Mouse (Mus musculus) lung, postnatal 4 days (tissue): ENCODE measurements around the gene Zic2.

Experiments used
- DNase-seq, 2 experiments: peaks; one replicate each; pipeline ENCODE4 v3.0.0; 2021

The Zic2 gene

GRCm38 (mm10) chr14:122477971-122478573 is 2.8 kb downstream of the Zic2 start:
- no peak for DNase-seq

DNA sequence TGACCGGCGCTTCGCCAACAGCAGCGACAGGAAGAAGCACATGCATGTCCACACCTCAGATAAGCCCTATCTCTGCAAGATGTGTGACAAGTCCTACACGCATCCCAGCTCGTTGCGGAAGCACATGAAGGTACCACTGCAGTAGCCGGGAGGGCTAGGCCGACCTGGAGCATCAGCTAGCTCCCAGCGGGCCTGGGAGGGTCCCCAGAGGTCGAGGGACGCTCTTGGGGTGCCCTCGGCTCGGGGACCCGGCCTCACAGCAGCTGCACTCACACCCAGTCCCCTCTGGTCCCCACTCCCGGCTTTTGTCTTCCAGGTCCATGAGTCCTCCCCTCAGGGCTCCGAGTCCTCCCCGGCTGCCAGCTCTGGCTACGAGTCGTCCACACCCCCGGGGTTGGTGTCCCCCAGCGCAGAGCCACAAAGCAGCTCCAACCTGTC is 3.4 kb downstream of the Zic2 start:
- no peak for DNase-seq

DNA sequence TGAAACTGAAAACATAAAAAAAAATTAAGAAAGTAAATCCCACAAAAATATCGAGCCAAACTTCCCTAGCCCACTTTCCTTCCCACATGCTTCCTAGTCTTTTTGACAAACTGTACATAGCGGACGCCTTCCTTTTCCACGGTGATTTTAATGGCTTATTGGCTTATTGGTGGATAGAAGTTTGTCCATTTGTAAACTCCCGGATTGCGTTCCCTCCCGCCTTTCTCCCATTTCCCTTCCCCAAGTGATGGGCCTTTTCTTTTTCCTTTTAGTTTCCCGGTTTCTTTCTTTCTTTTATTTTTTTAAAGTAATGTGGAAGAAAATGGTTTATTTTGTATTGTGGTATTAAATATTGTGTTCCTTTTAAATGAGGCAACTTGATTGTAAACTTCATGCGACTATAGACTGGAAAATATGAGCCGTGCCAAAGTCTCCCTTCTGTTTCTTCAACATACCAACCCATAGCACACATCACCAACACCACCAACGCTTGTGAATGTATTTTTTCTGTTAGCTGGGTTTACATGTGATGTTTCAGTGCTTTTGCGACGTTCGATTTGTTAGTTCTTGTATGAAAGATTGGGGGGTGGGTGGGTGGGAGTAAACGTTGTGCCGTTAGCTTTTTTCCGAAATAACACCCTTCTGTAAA is 4.3 kb downstream of the Zic2 start:
- no peak for DNase-seq

GRCm38 (mm10) chr14:122480355-122480754 is 5.1 kb downstream of the Zic2 start:
- no peak for DNase-seq

DNA sequence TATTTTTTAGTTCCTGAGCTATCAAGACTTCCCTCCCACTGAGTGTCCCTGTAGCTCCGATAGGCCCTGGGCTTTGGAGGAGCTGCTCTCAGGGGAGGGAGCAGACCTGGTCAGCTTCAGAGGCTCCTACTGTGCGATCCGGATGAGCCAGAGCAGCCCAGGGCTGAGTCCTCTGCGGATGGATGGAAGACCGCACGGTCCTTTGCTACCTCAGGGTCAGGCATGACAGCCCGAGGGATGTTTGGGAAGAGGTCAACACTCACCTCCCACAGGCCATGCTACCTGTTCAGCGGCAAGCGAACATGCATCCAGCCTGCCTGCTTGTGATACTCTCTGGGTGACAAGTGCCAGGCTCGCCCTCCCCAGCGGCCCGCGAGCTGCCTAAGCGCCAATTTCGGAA is 5.9 kb downstream of the Zic2 start:
- no peak for DNase-seq

GRCm38 (mm10) chr14:122482081-122483023 is 7.1 kb downstream of the Zic2 start:
- no peak for DNase-seq

DNA sequence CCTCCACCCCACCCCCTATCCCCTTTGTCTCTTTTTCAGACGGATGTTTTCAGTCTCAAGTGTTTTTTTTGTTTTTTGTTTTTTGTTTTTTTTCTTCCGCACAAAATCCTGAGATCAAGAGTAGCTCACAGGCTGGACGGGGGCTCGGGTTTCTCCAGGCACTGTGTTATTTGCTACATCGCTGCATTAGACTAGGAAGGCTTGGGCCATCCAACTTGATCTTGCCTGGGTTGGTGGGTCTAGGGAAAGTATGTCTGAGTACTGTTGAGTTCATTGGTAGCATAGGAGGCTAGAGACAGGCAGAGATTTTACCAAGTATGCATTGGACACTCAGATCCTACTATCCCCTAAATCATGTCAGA is 7.8 kb downstream of the Zic2 start:
- DNase-seq, result no peak

DNA sequence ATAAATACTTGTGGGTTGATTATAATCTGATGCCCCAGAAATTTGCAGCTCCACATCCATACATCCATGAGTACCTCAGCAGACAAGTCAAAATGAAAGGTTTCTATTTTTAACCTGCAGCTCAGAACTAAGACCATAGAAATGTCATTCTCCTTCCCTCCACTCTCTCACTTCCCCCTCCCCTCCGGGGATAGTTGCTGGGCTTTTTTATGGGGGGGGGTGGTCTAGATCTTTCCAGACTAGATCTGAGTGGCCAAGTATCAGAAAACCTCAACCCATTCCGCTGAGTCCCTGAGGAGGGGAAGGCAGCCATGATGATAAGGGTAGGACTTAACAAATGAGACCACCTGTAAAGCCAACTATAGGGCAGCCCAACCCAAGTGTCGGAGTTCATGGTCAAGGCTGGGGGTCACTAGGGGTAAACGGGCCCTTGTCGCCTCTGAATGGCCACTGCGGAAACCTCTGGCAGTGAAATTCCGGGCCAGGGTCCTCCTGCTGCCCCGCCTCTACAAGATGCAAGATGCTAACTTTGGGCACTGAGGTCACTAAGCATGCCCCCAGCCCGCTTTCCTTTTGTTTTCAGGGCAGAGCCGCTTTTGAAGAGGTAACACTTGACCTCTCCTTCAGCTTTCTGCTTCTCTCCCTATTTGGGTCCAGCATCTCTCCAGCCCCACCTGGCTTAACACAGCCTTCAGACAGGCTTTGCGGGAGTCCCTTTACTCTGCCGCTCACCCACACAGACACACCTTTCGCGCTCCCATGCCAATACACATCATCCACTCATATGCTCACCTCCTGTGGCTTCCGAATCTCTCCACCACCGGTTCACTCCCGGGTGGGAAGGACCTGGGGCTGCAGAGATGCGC is 8.6 kb downstream of the Zic2 start:
- no peak for DNase-seq

- no peak for DNase-seq
Observed at GRCm38 (mm10) chr14:122484458-122484843, 9.2 kb downstream of the Zic2 start.

- no peak for DNase-seq
Observed at GRCm38 (mm10) chr14:122484844-122485551, 9.8 kb downstream of the Zic2 start.

- no peak for DNase-seq
Observed at GRCm38 (mm10) chr14:122485635-122486181, 10.5 kb downstream of the Zic2 start.

GRCm38 (mm10) chr14:122486611-122487010 is 11.4 kb downstream of the Zic2 start:
- no peak for DNase-seq

DNA sequence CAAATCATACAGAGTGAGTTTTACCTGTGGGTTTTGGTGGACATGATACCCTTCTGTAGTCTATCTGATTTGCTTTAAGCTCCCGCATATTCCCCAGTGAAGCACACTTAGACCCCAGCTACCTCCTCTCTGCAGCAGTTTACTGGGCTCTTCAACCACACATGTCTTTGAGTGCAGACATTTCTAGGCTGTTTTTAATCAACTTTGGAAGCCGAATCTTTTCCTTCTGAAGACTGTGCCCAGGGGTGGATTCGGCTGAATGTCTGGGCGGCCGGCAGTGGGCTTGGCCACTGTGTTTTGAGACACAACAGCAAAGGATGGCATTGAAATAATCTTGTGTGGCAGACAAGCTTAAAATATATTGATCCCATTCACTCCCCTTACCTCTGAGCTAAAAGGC is 12.1 kb downstream of the Zic2 start:
- DNase-seq, result no peak

DNA sequence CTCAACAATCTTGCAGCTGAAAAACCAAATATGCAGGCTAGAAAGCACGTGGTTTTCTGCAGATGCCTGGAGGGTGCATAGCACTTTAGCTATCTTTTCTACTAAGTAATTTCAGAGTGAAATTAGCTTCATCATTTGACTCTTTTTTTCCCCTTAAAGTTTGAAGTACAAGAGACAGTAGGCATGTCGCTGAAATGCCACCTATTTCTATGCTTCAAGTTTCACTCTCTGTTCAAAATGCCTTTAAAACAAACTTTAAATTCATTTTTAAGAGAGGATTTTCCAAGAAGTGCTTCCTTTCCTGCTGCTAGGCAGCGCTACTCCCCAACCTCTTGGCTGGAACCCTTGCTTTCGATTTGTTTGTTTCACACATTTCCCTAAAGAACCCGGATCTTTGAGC is 13.8 kb downstream of the Zic2 start:
- DNase-seq, result no peak

GRCm38 (mm10) chr14:122489686-122490414 is 14.6 kb downstream of the Zic2 start:
- no peak for DNase-seq

DNA sequence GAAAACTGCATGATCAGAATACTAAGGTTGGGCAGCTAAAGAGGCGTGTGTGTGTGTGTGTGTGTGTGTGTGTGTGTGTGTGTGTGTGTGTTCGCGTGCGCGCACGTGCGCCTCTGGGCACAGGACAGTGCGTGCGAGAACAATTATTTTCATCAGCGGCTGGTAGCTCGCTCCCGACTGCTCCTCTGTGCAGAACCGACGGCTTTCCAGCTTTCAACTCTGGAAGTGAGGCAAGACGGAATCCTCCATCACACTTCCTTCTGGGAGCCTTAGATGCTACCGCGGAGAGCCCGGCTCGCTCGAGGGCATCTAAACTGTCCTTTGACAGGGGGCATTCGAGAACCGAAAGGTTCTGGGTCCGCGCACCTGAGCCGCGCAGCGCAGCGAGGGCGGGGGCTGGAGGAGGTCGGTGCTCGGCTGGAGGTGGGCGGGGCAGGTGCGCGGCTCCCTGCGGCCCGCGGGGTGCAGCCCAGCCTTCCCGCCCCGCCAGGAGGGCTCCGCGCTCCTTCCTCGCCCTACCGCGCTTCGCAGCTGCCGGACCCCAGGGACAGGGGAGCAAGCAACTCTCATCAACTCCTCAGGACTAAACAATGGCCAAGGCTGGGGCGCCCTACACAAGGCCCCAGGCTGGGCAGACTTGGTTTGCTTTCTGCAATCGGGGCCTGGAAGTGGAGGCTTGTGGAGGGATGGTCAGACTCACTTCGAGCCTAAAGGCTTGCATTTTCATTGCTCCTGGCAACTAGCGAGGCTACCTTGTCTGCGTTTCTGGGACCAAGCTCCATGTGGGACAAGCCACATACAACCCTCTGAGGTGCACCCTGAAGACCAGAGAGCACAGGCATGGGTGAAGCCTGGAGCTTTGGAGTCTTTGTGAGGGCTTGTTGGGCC is 15.4 kb downstream of the Zic2 start, which contains the start of gene Gm10837:
Gm10837 (plus strand) TSS at position 146 of the 888 bp plus-strand sequence.
- DNase-seq, result peak in 1 of 2 experiments; percentile 11

GRCm38 (mm10) chr14:122491521-122491920 is 16.3 kb downstream of the Zic2 start:
- DNase-seq, result no peak

- DNase-seq, result no peak
Observed at GRCm38 (mm10) chr14:122492015-122492414, 16.8 kb downstream of the Zic2 start.

DNA sequence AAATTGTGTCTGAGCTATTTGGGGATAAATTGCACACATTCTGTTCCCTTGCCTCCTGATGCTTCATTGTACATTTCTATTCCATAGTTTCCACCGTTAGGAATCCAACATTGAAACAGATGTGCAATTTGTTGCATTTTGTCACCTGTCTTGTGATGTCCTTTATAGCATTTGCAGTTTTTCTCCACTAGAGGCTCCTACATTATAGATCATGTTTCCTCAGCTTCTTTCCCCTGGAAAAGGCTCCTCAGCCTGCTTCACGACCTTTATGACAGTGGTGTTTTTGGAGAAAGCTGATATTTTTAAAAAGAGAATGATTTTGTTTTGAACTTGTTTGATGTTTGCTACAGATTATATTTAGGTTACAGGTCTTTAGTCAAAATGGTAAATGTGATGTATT is 33.8 kb downstream of the Zic2 start:
- no peak for DNase-seq

- no peak for DNase-seq
Observed at GRCm38 (mm10) chr14:122511519-122511918, 36.3 kb downstream of the Zic2 start.
